Mouse (Mus musculus): ENCODE measurements around the gene Kctd2.
"Not testable (repeated sequence)": the region's sequence is repeated elsewhere in the genome, so short reads cannot be mapped to it uniquely, and the experiment has no call there.

Kctd2 gene

GRCm38 (mm10) chr11:115419531-115420237 is at the start of gene Kctd2, which contains the start of gene Atp5h:
Kctd2 (plus strand) TSS chr11:115420128.
Atp5h (minus strand) TSS chr11:115419962.
- DNase-seq (ENCODE audit: low spot score in 2 of 2): peak; percentile 85 to 89

DNA sequence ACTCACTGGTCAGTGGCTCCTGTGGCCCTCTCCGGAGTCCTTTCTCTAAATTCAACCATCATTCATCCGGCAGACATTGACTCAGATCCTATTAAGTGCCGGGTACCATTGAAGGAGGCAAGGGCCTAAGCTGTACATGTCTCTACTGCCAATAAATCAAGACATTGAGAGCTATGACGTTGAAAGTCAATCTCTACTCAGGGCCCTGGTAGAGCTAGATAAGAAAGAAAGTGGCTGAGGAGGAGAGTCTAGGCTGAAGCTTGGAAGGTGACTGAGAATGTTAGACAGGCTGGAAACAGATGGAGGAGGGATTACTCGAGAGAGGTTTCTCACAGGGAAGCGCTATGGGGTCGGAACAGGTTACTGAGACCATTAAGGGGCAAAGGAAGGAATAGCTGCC is 49.6 kb upstream of the Kctd2 start:
- no peak for DNase-seq (ENCODE audit: low spot score in 2 of 2)

DNA sequence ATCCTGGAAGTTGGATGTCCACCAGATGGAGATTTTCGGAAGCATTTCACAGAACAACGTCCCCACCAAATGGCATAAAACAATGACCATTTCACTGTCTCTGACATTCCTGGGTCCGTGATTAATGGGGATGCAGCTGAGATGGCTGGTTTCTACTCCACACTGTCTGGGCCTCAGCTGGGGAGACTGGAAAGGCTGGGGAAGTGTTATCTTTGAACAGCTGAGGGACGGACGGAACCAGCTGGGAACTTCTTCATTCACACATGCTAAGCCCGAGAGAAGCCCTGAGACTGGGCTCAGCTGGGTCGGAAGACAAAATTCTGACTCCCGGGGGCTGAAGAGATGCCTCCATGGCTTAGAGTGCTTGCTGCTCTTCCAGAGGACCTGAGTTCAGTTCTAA is 48.6 kb upstream of the Kctd2 start:
- no peak for DNase-seq (ENCODE audit: low spot score in 2 of 2)

GRCm38 (mm10) chr11:115372015-115372414 is 47.9 kb upstream of the Kctd2 start:
- no peak for DNase-seq (ENCODE audit: low spot score in 2 of 2)

DNA sequence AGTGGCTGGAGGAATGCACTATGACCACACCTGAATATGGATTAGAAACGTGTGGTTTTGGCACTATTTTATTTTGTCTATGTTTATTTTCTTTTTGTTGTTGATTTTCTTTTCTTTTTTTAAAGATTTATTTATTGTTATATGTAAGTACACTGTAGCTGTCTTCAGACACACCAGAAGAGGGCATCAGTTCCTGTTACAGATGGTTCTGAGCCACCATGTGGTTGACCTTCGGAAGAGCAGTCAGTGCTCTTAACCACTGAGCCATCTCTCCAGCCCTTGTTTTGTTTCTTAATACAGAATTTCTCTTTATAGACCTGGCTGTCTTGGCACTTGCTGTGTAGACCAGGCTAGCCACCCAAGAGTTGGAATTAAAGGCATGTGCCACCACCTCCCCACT is 47.2 kb upstream of the Kctd2 start:
- DNase-seq (ENCODE audit: low spot score in 2 of 2): no peak

DNA sequence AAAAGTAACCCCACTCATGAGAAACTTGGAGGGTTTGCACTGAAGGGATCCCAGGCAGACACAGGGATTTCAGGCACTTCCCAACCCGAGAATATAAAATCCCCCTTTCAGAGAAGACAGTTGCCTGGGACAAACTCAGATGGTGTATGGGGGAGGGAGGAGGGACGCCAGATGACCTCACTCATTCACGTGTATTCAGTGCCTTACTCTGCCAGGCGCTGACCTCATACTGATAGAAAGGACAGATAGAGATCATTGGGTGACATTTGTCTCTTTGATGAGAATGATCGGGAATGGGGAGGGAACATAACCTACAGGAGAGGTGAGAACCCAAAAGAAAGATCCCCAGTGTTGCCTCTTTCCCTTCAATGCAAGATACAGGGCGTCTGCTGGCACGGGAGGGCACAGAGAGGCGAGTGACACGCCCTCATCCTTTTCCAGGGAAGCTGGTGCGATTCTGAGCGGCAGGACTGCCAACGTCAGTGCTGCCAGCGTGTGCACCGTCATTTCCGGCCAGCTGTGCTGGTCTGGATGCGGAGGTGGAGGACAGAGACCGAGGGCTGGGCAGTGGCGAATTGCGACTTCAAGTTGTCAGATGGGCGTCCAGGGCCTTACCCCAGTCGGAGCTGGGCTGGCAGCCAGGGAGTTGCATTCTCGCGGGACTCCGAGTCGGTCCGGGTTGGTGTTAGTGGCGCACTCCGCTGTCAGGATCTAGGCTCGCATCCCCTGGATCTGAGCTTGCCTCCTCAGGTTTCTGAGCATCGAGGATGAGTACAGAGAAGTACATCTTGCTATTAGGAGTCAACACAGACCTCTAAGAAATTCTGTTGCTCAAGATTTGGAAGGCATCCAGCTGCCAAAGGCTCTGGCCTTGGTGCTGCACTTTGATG is 45.9 kb upstream of the Kctd2 start:
- DNase-seq (ENCODE audit: low spot score in 2 of 2): peak; percentile 59 to 60

DNA sequence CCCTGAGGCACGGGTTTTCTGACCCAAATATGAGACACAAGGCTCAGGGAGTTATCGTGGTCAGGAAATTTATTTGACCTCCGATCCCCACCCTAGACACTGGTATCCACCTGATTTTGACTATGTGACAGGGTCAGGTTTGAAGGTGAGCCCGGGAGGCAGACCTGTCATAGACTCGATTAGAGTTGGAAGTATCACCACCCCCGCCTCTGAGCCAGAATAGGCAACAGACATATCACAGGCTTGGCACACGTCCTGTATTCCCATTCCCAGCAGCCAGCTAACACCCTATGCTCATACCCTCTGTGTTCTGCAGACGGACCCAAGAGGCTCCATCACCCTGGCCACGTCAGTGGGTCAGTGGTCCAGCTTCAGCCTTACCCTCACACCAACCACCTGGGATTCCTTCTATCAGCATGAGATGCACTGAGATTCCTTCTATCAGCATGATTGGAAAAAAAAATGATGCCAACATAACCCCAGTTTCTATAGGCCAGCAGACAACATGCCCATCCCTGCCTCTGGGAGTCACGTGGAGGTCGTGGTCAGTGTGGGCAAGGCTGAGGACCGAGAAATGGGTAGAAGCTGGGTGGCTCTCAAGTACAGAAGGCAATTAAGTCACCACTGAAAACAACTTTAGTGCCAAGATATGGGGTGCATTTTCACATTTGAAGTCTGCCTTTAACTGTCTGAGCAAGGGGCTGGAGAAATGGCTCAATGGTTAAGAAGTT is 45.1 kb upstream of the Kctd2 start:
- DNase-seq (ENCODE audit: low spot score in 2 of 2): peak in 1 of 2 experiments; percentile 28

DNA sequence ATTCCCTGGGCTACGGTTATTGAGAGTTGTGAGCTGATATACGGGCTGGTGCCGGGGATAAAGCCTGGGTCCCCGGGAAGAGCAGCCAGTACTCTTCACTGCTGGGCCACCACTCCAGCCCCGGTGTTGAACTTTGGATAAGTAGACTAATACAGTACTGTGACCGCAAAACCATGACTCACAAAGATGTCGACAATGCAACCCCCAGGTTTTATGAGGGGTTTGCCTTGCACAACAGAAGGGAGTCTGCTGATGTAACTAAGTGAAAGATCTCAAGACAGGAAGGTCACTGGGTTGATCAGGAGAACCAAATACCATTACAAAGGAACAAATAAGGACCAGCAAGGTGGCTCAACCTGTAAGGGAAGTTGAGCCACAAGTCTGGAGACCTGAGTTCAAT is 43.2 kb upstream of the Kctd2 start:
- no peak for DNase-seq (ENCODE audit: low spot score in 2 of 2)

DNA sequence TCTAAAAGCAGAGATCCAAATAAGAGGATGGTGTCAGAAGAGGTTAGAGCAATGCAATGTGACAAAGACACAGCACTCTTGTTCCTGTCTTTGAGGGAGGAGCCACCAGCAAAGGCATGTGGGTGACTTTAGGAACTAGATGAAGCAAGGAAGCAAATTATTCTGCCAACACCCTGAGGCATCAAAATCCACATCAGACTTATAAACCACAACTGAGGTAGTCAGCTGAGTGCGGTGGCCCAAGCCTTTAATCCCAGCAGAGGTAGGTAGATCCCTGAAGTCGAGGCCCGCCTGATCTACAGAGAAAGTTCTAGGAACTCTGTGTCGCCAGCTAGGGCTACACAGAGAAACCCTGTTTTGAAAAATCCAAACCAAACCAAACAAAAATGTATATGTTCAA is 42.7 kb upstream of the Kctd2 start:
- no peak for DNase-seq (ENCODE audit: low spot score in 2 of 2)

- no peak for DNase-seq (ENCODE audit: low spot score in 2 of 2)
These were observed 42.1 kb upstream of the Kctd2 start for GRCm38 (mm10) chr11:115377854-115378253.

- DNase-seq (ENCODE audit: low spot score in 2 of 2): no peak
These were observed 38.7 kb upstream of the Kctd2 start for GRCm38 (mm10) chr11:115381276-115381675.

DNA sequence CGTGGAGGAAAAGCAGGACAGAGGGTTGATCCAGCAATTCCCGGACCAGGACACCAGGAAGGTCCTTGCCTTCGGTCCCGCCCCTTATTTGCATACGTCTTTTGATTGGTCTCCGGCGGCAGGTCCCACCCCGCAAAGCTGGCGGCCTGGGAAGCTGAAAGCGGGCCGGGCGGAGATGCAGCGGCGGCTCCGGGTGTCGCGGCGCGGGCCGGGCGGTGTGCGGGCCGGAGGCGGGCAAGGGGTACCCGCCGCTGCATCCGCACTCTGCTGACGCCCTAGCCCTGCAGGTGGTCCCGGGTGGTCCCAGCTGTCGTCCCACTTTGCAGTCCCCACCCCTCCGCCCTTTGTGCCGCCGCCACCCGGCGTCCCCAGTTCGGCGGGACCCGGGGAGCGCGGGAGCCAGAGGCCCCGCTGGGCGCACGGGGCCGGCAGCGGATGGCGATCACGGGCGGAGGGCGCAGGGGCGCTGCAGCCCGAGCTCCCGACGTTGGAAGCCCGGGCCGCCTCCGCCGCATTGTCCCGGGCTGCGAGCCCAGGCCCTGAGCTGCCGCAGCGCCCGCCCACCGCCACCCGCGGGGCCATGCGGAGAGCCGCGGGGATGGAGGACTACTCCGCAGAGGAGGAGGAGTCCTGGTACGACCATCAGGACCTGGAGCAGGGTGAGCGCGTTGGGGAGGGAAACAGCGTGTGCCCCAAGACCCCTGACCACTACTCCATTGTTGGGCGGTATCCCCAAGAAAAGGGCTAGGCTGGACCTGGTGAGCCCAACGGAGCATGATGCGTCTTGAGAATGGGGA is 38.0 kb upstream of the Kctd2 start, which contains the start of gene Cdr2l:
Cdr2l (plus strand) TSS at position 174 of the 797 bp plus-strand sequence.
- DNase-seq (ENCODE audit: low spot score in 2 of 2): peak; percentile 65 to 78

DNA sequence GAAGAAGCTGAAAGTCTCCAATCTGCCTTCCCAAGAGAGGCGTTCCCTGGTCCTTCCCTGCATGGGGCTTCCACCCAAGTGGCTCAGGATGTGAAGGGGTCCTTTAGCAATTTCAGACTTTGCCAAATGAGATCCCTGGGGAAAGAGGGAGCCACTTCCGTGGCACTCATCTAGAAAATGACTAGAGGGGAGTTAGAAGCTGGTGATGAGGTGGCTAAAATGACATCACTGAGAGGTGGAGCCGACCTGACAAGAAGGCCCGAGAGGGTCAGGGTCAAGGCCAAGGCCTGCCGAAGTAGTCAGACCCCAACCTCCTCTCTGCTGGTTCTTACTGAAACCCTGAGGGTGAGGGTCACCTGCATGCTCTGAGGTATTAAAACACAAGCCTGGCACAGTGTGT is 37.0 kb upstream of the Kctd2 start:
- no peak for DNase-seq (ENCODE audit: low spot score in 2 of 2)

- peak in 1 of 2 experiments; percentile 41 for DNase-seq (ENCODE audit: low spot score in 2 of 2)
These were observed 36.0 kb upstream of the Kctd2 start for GRCm38 (mm10) chr11:115383701-115384474.

DNA sequence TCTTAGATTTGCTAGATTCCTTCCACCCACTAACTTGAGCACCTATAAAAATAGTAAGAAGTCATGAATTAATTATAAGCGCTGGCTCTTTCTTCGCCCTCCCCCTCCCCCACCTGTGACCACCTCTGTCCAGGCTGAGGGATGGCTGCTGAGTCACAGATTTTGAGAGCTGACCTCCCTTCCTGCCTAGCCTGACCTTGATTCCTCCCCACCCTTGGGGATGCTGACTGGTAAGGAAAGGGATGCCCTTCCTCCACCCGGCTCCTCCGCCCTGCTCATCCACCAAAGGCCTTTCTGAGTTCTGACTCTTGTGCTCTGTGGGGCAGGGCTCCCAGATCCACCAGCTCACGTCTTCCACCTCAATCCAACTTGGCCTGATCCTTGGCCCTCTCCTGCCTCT is 35.3 kb upstream of the Kctd2 start:
- DNase-seq (ENCODE audit: low spot score in 2 of 2): no peak

DNA sequence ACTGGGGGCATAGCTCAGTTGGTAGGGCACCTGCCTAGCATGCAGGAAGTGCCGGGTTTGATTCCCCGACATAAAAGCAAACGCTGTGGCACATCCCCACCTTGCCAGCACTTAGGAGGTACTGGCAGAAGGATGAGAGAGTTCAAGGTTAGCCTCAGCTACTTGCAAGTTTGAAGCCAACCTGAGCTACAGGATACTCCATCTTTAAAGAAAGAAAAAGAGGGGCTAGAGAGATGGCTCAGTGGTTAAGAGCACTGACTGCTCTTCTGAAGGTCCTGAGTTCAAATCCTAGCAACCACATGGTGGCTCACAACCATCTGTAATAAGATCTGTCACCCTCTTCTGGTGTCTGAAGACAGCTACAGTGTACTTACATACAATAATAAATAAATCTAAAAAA is 33.1 kb upstream of the Kctd2 start:
- DNase-seq (ENCODE audit: low spot score in 2 of 2): not testable (repeated sequence)

- DNase-seq (ENCODE audit: low spot score in 2 of 2): no peak
These were observed 28.6 kb upstream of the Kctd2 start for GRCm38 (mm10) chr11:115391358-115391757.

GRCm38 (mm10) chr11:115393721-115394325 is 26.1 kb upstream of the Kctd2 start:
- no peak for DNase-seq (ENCODE audit: low spot score in 2 of 2)

GRCm38 (mm10) chr11:115398085-115398484 is 21.8 kb upstream of the Kctd2 start:
- DNase-seq (ENCODE audit: low spot score in 2 of 2): no peak

GRCm38 (mm10) chr11:115400126-115400525 is 19.8 kb upstream of the Kctd2 start:
- DNase-seq (ENCODE audit: low spot score in 2 of 2): no peak
